Mouse (Mus musculus) ES-Bruce4 (cell line): Measurements from ENCODE around the gene Begain.

ENCODE experiments used
- CTCF ChIP-seq: IDR thresholded peaks from one replicate; pipeline ENCODE4 v1.8.1; 2011; ENCODE audit warnings: low read depth, low read length
- EP300 ChIP-seq: IDR thresholded peaks from 2 replicates; pipeline ENCODE4 v1.6.1; 2011; ENCODE audit warnings: low read depth, low read length; ENCODE audit not compliant: insufficient read depth

DNA sequence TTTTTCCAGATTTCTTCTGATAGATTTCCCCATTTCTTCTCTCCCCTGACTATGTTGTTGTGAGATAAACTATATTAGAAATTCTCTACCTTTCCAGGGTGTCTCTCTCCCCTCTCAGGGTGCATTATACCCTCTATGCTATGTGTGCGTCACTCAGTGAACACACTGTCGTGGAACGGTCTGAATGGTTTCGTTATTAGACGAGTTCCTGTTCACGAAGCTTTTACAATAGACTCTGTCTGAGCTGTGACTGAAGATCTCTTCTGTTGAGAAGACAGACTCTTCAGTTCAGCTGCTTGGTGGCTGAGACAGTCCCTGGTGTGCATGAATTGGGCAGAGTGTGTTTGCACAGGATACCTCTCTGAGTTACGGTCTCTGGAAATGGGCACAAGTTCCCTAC lies 32.4 kb upstream of the Begain start:
- TF ChIP-seq EP300 (no peak), CTCF (no peak)
